Mouse (Mus musculus): ENCODE data around the gene Ghrhr.

DNA sequence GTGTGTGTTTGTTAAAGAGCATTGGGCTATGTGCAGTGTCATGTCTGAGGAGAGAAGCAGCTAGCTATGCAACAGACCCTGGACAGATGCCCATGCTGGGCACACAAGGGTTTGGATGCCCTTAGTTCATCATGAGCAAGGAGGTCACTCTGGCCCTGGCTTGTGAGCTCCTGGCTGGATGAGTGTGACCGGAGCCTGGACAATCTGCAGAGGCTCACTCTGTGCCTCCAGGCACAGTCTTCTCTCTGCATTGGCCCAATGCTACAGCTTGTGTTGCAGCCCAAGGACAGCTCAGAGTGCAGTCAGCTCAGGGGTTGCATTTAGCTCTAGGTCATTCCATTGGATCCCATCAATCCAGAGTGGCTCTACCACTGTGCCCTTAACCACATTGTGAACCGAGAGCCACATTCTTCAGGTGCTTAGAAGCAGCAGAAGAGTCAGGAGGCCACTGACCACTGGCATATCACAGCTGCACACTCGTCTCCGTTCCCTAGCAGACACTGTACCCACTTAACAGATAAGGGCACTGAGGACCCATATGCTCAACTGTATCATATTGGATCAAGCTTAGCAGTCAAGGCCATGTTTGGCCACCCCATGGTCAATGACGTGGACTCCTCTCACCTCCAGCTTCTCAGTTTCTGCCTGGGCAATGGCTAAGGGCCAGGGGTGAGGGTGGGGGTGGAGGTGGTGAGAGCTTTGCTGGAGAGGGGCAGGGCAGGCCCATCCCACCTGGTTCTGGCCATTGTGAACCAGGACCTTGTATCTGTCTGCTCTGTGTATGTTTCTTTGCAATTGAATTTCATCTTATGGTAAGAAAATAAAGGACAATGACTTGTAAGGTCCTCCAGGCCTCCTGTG, 28.2 kb upstream of the Ghrhr start:
- TF ChIP-seq CTCF (IDR thresholded peaks at IDR 0.05 in 2 of 3, conservative IDR thresholded peaks at IDR 0.05 in 1 of 3; ENCODE audit: control insufficient read depth in 1 of 3, insufficient read depth in 1 of 3, low read depth in 2 of 3, low read length in 3 of 3, poor library complexity in 1 of 3, severe bottlenecking in 1 of 3) (no peak), MEF2A (IDR thresholded peaks at IDR 0.05; ENCODE audit: extremely low read depth, insufficient replicate concordance, low read depth, low read length, poor library complexity, severe bottlenecking) (no peak), RAD21 (IDR thresholded peaks at IDR 0.05; ENCODE audit: low read depth, low read length) (no peak), POLR2AphosphoS2 (IDR thresholded peaks at IDR 0.05; ENCODE audit: low read length) (no peak), SIN3A (IDR thresholded peaks at IDR 0.05; ENCODE audit: low read length) (no peak), TBP (IDR thresholded peaks at IDR 0.05; ENCODE audit: low read depth, low read length) (no peak), MAZ (IDR thresholded peaks at IDR 0.05; ENCODE audit: low read depth, low read length) (no peak), TCF12 (IDR thresholded peaks at IDR 0.05; ENCODE audit: low read depth, low read length) (no peak), RCOR1 (IDR thresholded peaks at IDR 0.05; ENCODE audit: low read depth, low read length) (no peak), ZC3H11A (IDR thresholded peaks at IDR 0.05; ENCODE audit: low read depth, low read length) (no peak), CHD1 (IDR thresholded peaks at IDR 0.05; ENCODE audit: low read depth, low read length) (no peak), GATA1 (IDR thresholded peaks at IDR 0.05; ENCODE audit: low read depth, low read length) (no peak), ETS1 (IDR thresholded peaks at IDR 0.05; ENCODE audit: low read depth, low read length) (no peak), MAX (IDR thresholded peaks at IDR 0.05; ENCODE audit: low read length) (no peak)
